Mouse (Mus musculus) right cerebral cortex, postnatal 25 days (tissue): ENCODE data around the gene Plekhg1.

ENCODE experiments used
- DNase-seq: peaks from one replicate; pipeline ENCODE4 v3.0.0; 2022

The Plekhg1 gene

DNA sequence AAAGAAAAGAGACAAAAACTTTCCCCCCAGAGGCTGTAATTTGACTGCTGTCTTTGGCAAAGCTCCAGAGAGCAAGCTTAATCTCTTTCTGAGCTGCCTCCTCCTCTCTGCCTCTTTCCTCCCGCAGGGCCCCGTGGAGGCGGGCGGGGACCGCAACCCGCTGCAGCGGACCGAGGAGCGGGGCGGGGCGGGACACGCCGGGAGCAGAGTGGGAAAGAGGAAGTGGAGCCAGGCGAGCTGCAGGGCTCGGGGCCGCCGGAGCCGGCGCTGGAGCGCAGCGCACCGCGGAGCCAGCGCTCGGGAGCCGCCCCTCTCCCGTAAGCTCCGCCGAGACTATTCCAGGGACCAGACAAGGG is at the start of gene Plekhg1:
Gene Plekhg1, plus strand, starts transcription at position 217 of the 356 bp plus-strand sequence.
- DNase-seq: peak; percentile 67

DNA sequence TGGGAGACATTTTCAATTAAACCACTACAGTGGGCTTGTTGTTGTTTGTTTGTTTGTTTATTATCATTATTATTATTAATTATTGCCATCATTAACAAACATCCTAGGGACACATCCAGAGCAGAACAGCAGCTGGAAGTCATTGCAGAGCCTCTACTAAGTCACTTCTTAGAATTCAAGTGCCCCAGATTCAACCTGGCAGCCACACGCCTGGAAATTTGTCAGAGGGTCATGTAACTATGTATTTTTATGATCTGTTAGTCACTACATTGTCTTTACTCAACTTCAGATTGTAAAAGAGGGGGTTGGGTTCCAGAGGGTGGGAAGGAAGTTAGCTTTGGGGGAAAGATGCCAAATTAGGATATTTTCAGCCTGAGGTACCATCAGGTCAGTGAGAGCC is 47.4 kb upstream of the Plekhg1 start:
- no peak for DNase-seq

DNA sequence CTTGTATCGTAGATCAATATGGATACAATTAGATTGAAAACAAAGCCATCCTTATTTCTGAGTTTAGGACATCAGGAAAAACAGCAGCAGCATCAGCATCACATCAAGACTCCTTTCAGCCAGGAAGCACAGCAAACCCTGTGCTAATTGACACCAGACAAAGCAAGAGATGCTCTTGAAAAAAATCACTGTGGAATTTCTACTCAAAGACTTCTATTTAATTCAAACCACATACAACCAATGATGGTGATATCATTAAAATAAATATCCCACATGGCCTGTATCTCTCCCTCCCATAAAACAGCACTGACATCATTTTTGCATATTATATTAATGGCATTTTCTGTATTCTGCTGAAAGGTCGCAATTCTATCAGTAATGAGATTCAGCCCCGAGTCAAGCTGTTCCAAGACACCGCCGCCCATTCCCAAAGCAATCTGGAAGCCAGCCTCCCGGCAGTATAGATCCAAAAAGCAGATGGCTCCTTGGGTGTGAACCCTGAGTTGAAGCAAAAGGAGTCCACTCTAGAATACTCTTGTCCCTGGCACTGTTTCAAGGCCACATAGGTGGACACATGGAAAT is 46.4 kb upstream of the Plekhg1 start:
- DNase-seq: no peak

DNA sequence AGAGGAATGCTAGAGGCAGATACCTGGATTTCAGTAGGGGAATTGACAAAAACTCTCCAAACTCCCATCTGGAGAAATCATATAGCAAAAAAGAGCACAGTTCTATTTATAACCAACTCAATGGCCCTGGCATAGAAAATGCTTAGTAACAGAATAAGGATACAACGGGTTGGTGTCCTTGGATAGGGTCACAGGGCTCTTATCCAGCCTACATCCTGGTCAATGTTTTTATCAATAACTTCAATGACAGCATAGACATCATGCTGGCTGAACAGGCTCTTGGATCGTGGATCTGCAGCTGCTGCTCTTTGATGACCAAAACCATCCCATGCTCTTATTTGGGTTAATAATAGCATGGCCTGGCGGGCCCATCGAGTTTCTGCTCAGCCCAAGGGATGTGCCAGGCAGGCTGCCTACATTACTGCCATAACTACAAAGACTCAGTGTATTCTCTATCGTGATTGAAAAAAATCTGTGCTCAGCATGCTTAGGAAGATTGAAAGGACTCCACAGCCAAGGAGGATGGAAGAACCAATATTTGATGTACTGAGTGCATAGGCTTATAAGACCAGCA is 44.7 kb upstream of the Plekhg1 start:
- no peak for DNase-seq

DNA sequence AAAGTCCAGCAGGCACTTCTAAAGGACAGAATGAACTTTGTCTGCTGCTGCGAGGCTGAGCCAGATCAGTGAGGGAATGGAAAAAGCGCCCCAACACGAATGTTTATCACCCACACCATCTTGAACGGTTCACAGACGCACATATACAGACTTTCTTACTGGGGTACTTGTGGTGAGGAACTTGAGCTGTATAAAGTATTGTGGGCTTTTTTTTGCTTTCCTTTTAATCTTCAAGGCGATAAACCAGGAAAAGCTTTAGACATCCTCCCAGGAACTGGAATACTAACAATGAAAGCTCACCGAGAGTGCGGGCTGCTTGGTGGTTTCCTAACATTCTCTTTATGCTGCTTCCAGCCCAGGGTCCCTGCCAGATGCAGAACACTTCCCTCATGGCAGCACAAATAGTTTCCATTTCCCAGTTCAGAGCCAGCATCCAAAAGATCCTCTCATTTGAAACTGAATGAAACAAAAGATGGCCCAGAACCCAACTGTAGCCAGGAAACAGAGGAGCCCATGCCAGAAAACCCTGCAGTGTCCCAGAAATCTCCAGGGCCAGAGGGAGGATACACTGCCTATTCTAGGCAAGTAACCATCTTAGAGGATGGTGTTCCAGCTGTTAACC is 43.3 kb upstream of the Plekhg1 start:
- no peak for DNase-seq

DNA sequence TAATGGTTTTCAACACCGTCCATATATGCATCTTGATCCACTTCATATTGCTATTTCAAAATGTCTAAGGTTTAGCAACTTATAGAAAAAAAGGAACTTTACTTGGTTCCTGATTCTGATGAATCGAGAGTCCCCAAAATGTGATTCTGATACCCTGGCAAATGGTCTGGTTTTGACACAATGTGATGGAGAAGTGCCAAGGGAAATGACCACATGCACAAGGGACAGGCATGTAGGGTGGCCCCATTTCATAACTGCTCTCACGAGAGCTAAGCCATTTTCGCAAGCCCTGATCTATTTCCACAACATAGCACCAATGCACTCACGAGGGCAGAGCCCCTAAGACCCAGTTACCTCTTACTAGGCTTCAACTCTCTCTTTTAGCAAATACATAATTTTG is 42.7 kb upstream of the Plekhg1 start:
- DNase-seq: no peak

DNA sequence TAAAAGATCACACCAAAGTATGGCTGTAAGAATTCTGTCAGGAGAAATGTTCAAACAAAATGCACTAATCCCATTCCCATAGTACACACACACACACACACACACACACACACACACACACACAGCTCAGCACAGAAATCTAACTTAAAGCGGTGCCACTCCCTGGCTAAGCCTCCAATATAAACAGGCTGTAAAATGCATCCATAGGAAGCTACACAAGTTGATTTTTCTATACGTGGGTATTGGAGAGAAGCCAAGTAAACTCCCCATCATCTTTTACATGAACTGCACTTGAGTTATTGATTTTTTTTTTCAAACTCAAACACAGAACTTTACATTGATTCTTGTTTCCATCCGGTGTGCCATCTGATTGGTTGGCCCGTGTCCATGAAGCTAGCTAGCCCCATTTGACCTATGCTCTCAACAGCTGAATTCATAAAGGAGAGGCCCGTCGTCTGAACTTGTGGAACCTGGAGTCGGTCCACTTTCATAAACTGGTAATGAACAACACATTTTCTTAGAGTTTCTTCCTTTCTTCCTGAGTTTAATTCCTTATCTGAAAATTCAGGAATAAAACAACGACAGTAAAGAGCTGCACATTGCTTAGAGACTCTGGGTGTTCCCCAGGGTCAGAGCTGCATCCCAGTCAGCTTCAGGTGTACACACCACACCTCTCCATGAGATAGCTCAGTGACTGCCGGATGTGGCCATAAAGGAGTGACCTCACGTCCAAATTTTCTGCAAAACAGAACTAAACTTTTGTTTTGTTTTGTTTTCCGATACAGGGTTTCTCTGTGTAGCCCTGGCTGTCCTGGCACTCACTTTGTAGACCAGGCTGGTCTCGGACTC is 39.7 kb upstream of the Plekhg1 start:
- no peak for DNase-seq

DNA sequence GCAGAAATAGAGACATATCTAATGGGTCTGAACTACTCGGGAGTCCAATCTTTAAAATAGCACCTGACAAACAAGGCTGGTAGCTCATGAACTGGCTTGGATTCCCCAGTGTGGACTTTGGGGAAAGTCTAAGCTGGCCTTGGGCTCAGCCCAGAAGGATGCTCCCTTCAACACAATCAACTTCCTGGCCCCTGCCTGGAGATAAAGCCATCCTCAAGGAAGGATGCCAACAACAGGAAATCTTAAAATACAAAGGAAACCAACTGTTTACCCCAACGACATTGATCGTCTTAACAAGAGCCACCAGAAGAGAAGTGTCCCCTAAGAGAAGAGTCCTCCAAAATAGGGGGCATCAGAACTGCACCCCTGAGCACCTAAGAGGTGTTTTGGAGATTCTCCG is 38.3 kb upstream of the Plekhg1 start:
- DNase-seq: no peak

DNA sequence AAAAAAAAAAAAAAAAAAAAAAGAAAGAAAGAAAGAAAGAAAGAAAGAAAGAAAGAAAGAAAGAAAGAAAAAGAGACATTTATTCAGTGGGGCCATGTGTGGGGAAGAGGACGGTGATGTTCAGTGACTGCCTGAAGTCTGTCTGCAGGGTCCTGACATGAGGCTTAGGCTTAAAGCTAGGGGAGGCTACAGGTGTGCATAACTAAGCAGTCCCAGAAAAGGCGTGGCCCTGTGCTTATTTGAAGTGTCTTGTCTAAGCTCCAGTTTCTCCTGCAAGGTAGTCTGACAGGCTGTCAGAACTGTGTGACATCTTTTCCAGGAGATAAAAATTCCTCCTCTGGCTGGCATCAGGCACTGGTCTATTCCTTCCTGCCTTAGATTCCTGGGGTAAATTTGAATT is 37.6 kb upstream of the Plekhg1 start:
- no peak for DNase-seq

DNA sequence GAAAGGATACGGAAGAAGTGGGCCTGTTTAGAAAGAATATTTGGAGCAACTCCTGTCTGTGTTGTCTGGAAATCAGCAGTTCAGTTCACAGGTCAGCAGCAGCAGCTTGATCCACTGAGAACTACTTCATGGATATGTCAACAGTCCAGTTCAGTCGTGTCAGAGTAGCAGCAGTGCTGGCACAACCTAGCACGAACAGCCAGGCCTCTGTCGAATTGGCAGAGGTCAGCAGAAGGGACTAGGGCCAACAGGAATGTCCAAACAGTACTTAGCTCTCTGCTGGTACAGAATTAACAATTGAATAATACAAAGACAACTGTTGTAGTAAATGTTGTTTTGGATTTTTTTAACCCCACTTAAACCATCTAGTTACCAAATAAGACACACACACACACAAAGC is 33.9 kb upstream of the Plekhg1 start:
- DNase-seq: no peak

DNA sequence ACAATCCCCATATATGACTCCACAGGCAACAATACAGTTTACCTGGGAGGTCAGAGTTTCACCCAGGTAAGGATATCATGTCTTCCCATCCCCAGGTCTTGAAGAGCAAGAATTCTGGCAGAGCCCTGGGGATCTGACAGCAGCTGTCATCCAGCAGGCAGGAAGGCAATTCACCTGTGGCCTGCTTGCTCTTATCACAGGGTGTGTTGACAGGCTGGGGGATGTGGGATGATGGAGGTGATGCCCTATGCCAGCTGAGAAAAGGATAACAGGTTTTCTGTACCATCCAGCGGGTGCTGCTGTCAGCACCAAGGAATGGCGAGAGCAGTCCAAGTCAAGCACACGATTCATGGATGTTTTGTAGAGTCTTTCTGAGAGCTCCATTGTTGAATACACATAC is 30.1 kb upstream of the Plekhg1 start:
- no peak for DNase-seq

DNA sequence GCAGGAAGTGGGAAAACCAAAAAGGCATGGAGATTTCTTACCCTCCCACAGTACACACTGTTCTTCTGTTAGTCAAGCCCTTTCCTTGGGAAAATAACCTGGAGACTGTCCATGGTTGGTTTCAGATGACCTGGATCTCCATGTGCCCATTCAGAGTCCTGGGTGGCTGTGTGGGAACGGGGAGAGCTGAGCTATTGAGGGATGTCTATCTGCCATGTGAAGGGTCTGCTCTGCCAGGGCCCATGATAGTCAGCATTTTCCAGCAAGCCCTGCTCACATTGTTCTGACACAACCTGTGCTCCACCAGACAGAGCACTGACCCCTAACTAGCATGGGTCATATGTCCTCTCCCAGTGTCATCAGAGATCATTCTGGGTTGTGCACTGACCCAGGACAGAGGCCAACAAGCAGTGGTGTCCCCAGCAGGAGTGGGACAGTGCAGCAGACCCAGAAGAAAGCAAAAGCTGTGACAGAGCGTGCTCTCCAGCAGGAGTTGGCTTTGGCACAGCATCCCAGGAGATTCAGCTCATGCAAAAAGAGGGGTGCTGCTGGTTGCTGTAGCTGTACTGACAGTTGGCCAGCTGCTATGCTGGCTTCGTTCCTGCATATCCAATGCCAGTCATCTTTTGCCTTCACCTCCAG is 24.7 kb upstream of the Plekhg1 start:
- DNase-seq: no peak

DNA sequence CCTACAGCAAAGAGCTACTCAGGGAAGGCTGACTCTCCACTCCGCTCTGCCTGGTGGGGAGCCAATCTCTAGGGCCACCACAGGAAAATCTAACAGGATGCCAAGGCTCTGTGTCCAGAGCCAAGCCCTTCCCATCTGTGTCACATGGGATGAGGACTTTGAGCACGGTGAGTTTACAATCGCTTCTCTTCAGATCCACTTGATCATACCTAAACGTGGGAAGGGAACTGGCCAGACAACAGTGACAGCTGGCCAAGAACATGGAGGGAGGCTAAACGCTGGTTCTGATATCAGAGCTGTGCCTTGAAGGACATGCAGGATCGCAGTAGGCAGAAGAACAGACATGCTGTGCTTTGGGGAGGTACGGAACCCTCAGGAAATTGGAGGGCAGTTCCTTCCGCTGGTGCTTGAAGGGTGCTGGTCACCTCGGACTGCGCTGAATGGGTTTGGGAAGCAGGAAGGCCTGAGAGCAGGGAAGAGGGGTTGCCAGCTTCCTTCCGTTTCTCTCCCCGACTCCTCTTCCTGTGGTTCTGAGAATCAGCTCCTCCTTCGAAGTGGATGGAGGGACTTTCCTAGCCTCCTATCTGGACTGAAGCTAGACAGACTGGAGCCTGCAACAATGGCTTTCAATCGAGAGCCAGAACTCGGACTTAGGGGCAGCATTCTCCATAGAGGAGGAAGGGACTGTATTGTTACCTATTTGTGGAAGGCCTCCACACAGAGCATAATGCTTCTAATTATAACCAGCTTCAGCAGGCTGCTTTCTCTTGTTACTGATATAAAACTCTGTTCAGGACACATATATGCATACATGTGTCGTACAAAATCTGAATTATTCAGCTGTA is 21.9 kb upstream of the Plekhg1 start:
- DNase-seq: peak; percentile 14

DNA sequence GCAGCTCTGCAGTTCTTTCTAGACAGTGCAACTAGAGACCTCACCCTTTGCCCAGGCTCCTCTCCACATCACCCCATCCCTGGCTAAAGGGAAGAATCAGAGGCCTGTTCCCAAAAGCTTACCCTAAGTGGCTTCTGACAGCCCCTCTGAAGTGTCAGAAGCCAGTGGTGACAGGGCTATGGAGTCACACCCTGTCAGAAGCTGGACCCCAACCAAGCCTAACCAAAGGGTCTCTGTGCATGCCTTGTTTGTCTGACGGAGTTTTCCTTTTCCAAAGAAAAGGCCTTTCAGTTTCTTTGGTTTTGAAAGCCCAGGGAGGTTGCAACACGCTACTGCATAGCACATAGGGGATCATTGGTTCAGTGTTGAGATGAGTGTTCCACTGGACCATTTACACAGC is 19.9 kb upstream of the Plekhg1 start:
- no peak for DNase-seq

DNA sequence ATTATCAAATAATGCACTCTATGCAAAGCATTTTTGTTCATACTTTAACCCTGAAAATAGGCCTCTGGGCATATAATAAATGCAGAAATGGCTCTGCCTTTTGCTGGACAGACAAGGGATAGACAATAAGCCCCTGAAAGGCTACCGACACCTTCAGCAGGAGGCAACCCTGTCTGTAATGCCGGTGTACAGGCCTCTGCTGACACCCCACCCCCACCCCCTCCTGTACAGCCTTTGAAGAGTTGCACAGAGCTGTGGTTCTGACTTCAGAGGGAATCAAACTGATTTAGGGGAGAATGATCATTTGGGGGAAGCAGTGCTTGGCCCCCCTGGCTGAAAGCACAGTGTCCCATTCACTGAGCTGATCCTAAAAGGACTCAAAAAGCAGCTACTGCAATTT is 17.8 kb upstream of the Plekhg1 start:
- DNase-seq: no peak

DNA sequence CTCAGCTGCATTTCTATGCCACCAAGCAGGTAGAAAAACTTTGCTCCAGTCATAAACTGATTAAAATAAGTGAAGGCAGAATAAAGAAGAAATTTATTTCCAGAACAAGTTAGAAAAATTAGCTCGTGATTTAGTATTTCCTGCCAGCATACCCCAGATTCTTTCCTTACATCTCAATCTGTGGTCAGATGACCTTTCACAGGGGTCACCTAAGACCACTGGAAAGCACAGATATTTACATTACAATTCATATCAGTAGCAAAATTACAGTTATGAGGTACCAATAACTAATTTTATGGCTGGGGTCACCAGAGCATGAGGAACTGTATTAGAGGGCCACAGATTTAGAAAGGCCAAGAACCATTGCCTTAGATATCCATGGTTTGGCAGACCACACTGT is 15.5 kb upstream of the Plekhg1 start:
- DNase-seq: no peak

DNA sequence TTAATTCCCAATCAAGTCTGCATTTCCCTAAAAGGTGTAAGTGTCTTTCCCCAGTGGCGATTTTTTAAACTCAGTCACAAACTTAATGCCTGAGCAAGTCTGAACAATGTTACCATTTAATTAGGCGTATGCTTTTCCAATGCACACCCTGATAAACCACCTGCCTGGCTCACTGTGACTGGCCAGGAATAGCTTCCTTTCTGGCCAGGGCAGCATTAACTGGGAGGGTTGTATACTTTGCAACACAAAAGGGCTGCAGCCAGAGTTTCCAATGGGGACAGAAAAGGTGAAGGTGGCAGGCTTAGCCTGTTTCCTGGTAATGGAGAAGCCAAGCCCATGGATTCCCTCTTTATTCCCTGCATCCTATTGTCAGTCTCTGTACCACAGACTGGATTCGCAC is 10.5 kb upstream of the Plekhg1 start:
- DNase-seq: no peak

DNA sequence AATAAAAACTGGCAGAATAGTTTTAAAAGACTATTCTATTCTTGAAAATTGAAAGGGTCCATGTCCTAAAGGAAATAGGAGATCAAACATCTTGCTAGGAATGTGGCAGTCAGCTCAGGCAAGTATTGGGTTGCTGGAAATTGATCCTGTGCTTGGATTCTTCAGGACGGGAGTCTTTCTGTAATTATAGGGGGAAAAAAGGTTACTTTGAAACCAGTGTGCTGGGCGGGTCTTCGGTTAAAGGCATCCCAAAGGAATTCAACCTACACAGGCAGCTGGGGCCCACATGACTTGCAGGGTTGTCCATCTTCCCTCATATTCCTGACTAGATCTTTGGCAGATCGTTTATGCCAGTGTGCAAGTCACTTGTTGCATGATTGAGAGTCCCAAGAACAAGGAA is 9.8 kb upstream of the Plekhg1 start:
- no peak for DNase-seq

DNA sequence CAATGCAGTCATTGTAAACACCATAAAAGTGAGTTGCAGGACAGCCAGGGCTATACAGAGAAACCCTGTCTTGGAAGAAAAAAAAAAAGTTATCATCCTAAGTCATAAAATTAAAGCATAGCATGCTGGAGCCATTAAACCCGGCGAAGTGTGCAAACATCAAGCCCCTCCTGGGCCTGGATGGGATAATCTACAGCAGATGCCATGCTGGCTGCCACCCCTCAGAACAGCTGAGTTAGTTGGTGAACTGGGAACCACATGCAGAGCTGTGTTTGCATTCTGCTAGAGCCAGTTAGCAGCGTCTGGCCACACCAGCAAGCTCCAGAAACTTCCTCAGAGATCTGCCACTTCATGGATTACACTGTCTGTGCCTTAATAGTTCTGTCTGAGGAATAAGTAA is 3.1 kb upstream of the Plekhg1 start:
- no peak for DNase-seq

DNA sequence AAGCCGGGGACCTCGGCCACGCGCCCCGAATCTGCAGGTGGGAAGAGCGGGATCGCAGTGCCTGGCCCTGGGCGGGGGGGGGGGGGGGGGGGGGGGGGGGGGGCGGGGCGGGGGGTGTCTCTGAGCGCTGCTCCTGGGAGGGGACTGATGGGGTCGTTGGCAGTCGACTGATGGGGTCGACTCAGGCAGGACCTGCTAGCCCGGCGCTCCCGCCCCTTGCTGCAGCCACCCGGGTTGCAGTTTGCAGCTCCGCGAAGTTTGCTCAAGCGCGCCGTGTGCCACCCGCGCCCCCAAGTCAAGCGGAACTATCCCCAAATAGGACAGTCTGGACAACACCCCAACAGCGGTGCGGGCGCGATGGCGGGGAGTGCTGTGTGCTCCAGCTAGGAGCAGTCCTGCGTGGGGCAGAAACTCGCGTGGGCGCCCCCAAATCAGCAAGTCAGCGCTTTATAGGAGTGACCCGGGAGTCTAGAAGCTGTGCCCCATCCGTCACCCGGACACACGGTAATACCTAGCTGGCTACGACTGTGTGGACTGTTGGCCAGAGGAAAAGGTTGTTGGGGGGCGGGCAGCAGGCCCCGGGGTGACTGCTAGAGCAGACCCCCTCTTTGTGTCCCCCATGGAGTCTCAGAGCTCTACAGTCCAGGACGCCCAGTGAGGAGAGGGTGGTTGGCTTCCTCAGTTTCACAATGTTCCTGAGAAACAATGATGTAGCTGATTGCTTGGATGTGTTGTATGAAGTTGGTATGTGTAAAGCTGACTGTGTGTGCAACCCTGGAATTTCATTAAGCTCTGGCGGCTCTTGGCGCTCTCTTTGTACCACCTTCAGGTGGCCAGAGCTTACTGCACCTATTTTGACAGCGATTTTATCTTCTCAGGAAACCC is 582 bp downstream of the Plekhg1 start:
- DNase-seq: peak; percentile 13

DNA sequence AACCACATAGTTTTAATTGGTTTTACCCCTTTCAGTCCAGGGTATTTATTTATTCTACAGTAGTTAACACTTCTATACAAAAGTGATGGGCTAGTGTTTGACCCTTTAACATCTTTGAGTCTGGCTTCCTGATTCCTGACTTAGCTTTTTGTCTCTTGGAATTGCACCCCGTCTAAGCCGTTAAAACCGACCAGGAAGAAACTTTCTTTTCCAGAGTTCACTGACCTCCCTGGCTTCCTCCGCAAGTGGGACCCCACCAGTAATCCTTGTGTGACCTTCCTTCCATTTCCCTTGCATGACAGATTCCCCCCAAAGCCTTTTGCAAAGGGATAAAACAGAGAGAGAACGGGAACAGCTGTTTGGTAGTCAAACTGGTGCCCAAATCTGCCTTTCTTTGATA is 1.6 kb downstream of the Plekhg1 start:
- no peak for DNase-seq

DNA sequence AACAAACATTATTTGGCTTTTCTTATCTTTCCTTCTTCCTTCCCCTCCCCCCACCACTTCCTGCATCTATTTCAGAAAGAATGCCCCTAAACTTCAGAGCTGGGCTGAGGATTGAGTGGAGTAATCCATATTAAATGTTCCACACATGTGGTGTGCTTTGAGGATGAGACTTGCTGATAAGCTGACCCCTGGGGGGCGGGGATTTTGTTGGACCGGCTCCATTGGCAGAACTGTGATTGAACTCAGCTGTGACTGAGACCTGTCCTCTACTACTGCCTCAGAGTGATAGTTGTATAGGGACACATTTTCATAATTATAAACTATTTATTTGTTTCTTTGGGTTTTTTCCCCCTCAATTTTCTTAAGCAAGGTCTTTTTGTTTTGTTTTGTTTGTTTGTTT is 2.9 kb downstream of the Plekhg1 start:
- no peak for DNase-seq
